Mouse (Mus musculus) myocyte (in vitro differentiated cells): ENCODE measurements at regions not wholly inside any gene's neighbourhood (a gene's known extent, or its start where the extent isn't known, plus 50 kb on each side); places are given as distances from the start of the nearest gene placed in this dataset.

Experiments
- H3K27me3 ChIP-seq: one replicate; pipeline ENCODE4 v1.6.1; 2011; ENCODE audit not compliant: control insufficient read depth, insufficient read depth, insufficient read length
- H3K36me3 ChIP-seq: one replicate; pipeline ENCODE4 v1.6.1; 2011; ENCODE audit not compliant: control insufficient read depth, insufficient read depth
- H3K4me2 ChIP-seq: one replicate; pipeline ENCODE4 v1.6.1; 2011; ENCODE audit warnings: low read depth, control low read depth
- H3K4me3 ChIP-seq: one replicate; pipeline ENCODE4 v1.5.1; 2011; ENCODE audit warnings: mild to moderate bottlenecking, control low read depth, moderate library complexity
- H3K79me2 ChIP-seq: one replicate; pipeline ENCODE4 v1.6.1; 2011; ENCODE audit not compliant: control insufficient read depth, insufficient read depth
- H3ac ChIP-seq: one replicate; pipeline ENCODE4 v1.6.1; 2011; ENCODE audit not compliant: control insufficient read depth, insufficient read length
- CEBPB ChIP-seq: IDR thresholded peaks from 2 replicates; pipeline ENCODE4 v1.6.1; 2011; ENCODE audit warnings: mild to moderate bottlenecking, moderate library complexity; ENCODE audit not compliant: poor library complexity, insufficient read depth, severe bottlenecking
- E2F4 ChIP-seq: IDR thresholded peaks from one replicate; pipeline ENCODE4 v1.6.1; 2011; ENCODE audit warnings: mild to moderate bottlenecking, control low read depth, moderate library complexity; ENCODE audit not compliant: insufficient read depth
- MAX ChIP-seq: IDR thresholded peaks from one replicate; pipeline ENCODE4 v1.6.1; 2011; ENCODE audit warnings: low read depth, mild to moderate bottlenecking, control low read depth
- MYOD1 ChIP-seq, 3 experiments: IDR thresholded peaks; one replicate each; pipeline ENCODE4 v1.6.1; 2011; ENCODE audit warnings: control low read depth in 2 of 3, low read depth in 2 of 3, mild to moderate bottlenecking in 2 of 3, moderate library complexity in 1 of 3; ENCODE audit not compliant: insufficient read length in 2 of 3, control insufficient read depth in 1 of 3
- MYOG ChIP-seq, 3 experiments: IDR thresholded peaks; one replicate each; pipeline ENCODE4 v1.6.1; 2011; ENCODE audit warnings: control low read depth in 2 of 3, low read depth in 2 of 3, mild to moderate bottlenecking in 2 of 3; ENCODE audit not compliant: insufficient read length in 2 of 3, control insufficient read depth in 1 of 3, insufficient read depth in 1 of 3
- POLR2A ChIP-seq: IDR thresholded peaks from one replicate; pipeline ENCODE4 v1.6.1; 2011; ENCODE audit warnings: low read depth, mild to moderate bottlenecking, control low read depth, moderate library complexity; ENCODE audit not compliant: insufficient read length
- POLR2AphosphoS2 ChIP-seq: IDR thresholded peaks from one replicate; pipeline ENCODE4 v1.6.1; 2011; ENCODE audit warnings: low read depth, control low read depth; ENCODE audit not compliant: insufficient read length
- REST ChIP-seq: IDR thresholded peaks from one replicate; pipeline ENCODE4 v1.6.1; 2011; ENCODE audit warnings: mild to moderate bottlenecking, control low read depth, moderate library complexity; ENCODE audit not compliant: insufficient read depth, insufficient read length
- SRF ChIP-seq: IDR thresholded peaks from one replicate; pipeline ENCODE4 v1.6.1; 2011; ENCODE audit warnings: low read depth; ENCODE audit not compliant: control insufficient read depth, insufficient read length
- TCF12 ChIP-seq: IDR thresholded peaks from one replicate; pipeline ENCODE4 v1.6.1; 2011; ENCODE audit warnings: mild to moderate bottlenecking, control low read depth; ENCODE audit not compliant: poor library complexity, insufficient read depth, severe bottlenecking
- TCF3 ChIP-seq: IDR thresholded peaks from one replicate; pipeline ENCODE4 v1.6.1; 2011; ENCODE audit warnings: low read depth, control low read depth; ENCODE audit not compliant: insufficient read length
- USF1 ChIP-seq: IDR thresholded peaks from one replicate; pipeline ENCODE4 v1.6.1; 2011; ENCODE audit warnings: low read depth, mild to moderate bottlenecking, control low read depth, moderate library complexity

DNA sequence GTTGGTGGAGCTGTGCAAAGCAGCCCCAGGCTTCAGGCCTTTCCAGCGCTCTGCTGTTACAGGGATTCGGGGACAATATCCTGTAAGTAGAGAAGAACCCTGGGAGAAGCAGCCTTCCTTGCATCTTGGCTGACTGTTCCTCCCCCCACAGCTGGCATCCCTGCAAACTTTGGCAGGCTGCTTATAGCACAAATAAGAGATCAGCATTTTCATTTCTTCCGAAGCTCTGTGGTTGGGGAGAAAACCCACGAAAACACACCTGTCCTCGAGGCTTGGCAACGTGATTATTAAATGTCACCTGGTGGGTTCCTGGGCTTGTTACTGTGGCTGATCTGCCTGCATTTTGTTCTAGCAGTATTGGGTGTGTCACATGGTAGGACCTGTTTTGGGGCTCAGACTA lies 86.5 kb upstream of the Eef2kmt start:
- Histone ChIP-seq H3K79me2 (no peaks in the 10 kb centered on the region), H3K4me2 (no peak overlapping the region), H3K4me3 (no peak overlapping the region), H3ac (no peak overlapping the region), H3K27me3 (no peaks in the 10 kb centered on the region), H3K36me3 (no peaks in the 10 kb centered on the region)
- no peak for TF ChIP-seq MAX
- TF ChIP-seq MYOD1 (IDR thresholded peaks at IDR 0.05; ENCODE audit: control insufficient read depth in 1 of 3, insufficient read length in 2 of 3, low read depth in 2 of 3): no peak

DNA sequence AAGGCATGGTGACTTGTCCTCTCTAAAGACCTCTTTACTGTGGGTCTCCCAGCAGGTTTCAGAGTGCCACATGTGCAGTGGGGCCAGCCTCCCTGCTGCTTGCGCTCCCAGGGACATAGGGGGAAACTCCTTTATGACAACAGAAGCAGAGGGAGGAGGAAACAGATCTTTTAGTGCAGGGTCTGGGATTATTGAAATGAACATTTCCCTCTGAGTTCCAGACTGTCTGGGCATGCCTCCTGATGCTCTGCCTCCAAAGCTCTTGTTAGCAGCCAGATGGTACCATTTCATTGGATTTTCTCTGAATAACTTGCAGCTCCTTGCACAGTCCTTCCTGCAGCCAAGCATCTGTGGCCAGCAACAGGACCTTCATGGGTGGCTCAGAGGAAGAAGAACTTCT lies 60.5 kb upstream of the Eef2kmt start:
- H3ac ChIP-seq: no peak overlapping the region
- H3K36me3 ChIP-seq: no peaks in the 10 kb centered on the region
- H3K79me2 ChIP-seq: no peaks in the 10 kb centered on the region
- peaks cover 5% of the 10 kb centered on the region for H3K27me3 ChIP-seq
- TF ChIP-seq REST (no peak), E2F4 (no peak), MYOG (IDR thresholded peaks at IDR 0.05; ENCODE audit: control insufficient read depth in 1 of 3, insufficient read depth in 1 of 3, insufficient read length in 2 of 3, low read depth in 2 of 3) (no peak), CEBPB (no peak), TCF12 (no peak), POLR2AphosphoS2 (no peak), MYOD1 (IDR thresholded peaks at IDR 0.05; ENCODE audit: control insufficient read depth in 1 of 3, insufficient read length in 2 of 3, low read depth in 2 of 3) (no peak), SRF (no peak), MAX (no peak), USF1 (no peak), POLR2A (no peak), TCF3 (no peak)
- no peak overlapping the region for H3K4me3 ChIP-seq
- no peak overlapping the region for H3K4me2 ChIP-seq

DNA sequence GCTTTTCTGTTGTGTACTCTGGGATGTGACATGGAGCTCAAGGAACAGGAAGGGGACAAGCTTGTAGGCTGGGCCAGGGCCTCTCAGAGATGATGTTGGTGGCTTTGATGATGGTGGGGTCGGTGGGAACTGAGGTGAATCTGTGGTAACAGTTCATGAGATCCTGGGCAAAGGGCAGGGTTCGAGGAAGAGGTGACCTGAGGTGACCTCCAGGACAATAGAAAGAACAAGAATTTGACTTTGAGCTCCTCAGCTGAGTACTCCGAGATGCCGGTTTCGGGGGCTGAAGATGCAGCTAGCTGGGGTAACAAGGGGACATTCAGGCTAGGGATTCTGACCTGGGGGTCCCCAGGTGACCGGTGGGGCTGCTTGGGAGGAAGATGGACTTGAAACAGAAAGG lies 57.5 kb upstream of the Eef2kmt start:
- no peak for TF ChIP-seq TCF12
- no peak for TF ChIP-seq MYOG (IDR thresholded peaks at IDR 0.05; ENCODE audit: control insufficient read depth in 1 of 3, insufficient read depth in 1 of 3, insufficient read length in 2 of 3, low read depth in 2 of 3)
- no peak for TF ChIP-seq POLR2AphosphoS2
- no peak for TF ChIP-seq E2F4
- no peak for TF ChIP-seq SRF
- TF ChIP-seq TCF3: no peak
- no peak for TF ChIP-seq MYOD1 (IDR thresholded peaks at IDR 0.05; ENCODE audit: control insufficient read depth in 1 of 3, insufficient read length in 2 of 3, low read depth in 2 of 3)
- no peak overlapping the region for H3K4me3 ChIP-seq
- no peak overlapping the region for H3K4me2 ChIP-seq
- H3K27me3 ChIP-seq: peaks cover 17% of the 10 kb centered on the region
- no peaks in the 10 kb centered on the region for H3K36me3 ChIP-seq
- no peak overlapping the region for H3ac ChIP-seq
- no peaks in the 10 kb centered on the region for H3K79me2 ChIP-seq

DNA sequence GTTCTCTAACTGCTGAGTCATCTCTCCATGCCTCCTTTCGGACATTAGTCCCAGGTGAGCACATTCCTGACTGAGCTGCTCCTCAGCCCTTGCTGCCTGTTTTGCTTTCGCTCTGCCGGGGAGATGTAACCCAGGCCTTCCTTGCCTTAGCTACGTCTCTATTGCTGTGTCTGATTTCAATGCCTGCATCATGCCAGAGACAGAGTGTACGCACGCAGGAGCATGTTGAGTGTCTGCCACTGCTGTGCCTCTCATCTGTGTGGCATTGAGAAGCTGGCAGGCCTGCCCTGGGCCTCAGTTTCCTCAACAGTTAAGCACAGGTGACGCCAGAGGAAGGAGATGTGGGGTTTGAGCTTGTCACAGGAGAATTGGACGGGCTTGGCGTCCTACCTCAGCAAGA lies 55.7 kb upstream of the Eef2kmt start:
- Histone ChIP-seq H3K4me3 (no peak overlapping the region), H3K36me3 (no peaks in the 10 kb centered on the region), H3K27me3 (peaks cover 17% of the 10 kb centered on the region), H3K79me2 (no peaks in the 10 kb centered on the region), H3K4me2 (no peak overlapping the region), H3ac (no peak overlapping the region)
- TF ChIP-seq MAX (no peak), E2F4 (no peak), CEBPB (no peak), POLR2AphosphoS2 (no peak), REST (no peak), POLR2A (no peak)

DNA sequence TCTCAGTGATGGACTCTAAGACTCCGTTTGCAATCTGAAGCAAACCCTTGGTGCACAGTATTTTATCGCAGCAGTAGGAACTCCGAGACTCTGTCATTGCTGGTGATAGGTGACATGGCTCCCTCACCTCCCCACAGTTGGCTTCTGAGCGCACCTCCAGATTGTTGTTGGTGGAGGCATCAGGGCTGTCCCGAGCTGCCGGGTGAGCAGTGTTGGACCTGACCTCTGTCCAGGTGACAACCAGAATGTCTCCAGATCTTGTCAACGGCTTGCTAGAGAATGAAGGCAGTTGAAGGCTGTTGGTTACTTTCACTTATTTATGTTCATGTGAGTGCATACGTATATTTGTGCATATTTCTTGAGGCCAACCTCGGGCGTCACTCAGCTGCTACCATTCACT lies 55.0 kb upstream of the Eef2kmt start:
- H3K79me2 ChIP-seq: no peaks in the 10 kb centered on the region
- no peak overlapping the region for H3K4me3 ChIP-seq
- peaks cover 17% of the 10 kb centered on the region for H3K27me3 ChIP-seq
- no peak overlapping the region for H3K4me2 ChIP-seq
- H3ac ChIP-seq: no peak overlapping the region
- H3K36me3 ChIP-seq: no peaks in the 10 kb centered on the region
- TF ChIP-seq USF1: no peak

DNA sequence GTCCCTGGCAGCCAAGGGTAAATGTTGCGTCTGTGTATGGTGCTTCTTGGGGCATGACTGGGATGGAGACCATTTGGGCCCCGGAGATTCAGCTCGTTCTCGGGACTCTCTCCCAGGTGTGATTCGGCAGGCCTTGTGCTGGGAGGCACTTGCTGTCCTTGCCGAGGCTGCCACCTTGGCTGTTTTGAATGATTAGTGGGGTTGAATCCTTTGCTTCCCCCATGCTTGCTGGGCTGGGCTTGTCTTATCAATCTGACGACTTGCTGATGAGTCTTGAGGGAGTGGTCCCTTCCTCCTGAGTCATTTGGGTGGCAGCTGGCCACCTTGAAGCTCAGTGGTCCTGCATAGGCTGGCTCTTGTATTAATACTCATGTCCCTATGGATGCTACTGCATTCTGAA lies 52.0 kb upstream of the Eef2kmt start:
- TF ChIP-seq SRF: no peak
- TF ChIP-seq CEBPB: no peak
- no peak for TF ChIP-seq E2F4
- no peak for TF ChIP-seq TCF3
- no peak for TF ChIP-seq POLR2A
- TF ChIP-seq MYOD1 (IDR thresholded peaks at IDR 0.05; ENCODE audit: control insufficient read depth in 1 of 3, insufficient read length in 2 of 3, low read depth in 2 of 3): no peak
- TF ChIP-seq REST: no peak
- no peak for TF ChIP-seq MAX
- TF ChIP-seq TCF12: no peak
- no peak for TF ChIP-seq USF1
- TF ChIP-seq POLR2AphosphoS2: no peak
- no peak for TF ChIP-seq MYOG (IDR thresholded peaks at IDR 0.05; ENCODE audit: control insufficient read depth in 1 of 3, insufficient read depth in 1 of 3, insufficient read length in 2 of 3, low read depth in 2 of 3)
- Histone ChIP-seq H3K4me3 (no peak overlapping the region), H3K36me3 (no peaks in the 10 kb centered on the region), H3K4me2 (no peak overlapping the region), H3ac (no peak overlapping the region), H3K79me2 (no peaks in the 10 kb centered on the region), H3K27me3 (peaks cover 17% of the 10 kb centered on the region)
